Mouse (Mus musculus): ENCODE measurements around the gene Rtn4r.

Gene Rtn4r

GRCm38 (mm10) chr16:18124626-18125025, 2.8 kb upstream of the Rtn4r start:
- in situ Hi-C loops (cut with MboI, MseI): loop anchor here in 1 of 2 experiments (5.0 kb wide), 1 partner anchor 48 kb away; no protein-coding TSS in a partner anchor

GRCm38 (mm10) chr16:18125131-18125530, 2.3 kb upstream of the Rtn4r start:
- in situ Hi-C loops (cut with MboI, MseI): loop anchor here in 1 of 2 experiments (5.0 kb wide), 1 partner anchor 47 kb away; no protein-coding TSS in a partner anchor

- in situ Hi-C loops (cut with MboI, MseI): loop anchor here in 1 of 2 experiments (5.0 kb wide), 1 partner anchor 46 kb away; no protein-coding TSS in a partner anchor
These were observed 1.2 kb upstream of the Rtn4r start for GRCm38 (mm10) chr16:18126211-18126610.

- in situ Hi-C loops (cut with MboI, MseI): loop anchor here in 1 of 2 experiments (5.0 kb wide), 1 partner anchor 44 kb away; no protein-coding TSS in a partner anchor
These were observed 575 bp downstream of the Rtn4r start for GRCm38 (mm10) chr16:18127871-18128563.

GRCm38 (mm10) chr16:18128564-18128935, 1.1 kb downstream of the Rtn4r start:
- in situ Hi-C loops (cut with MboI, MseI): loop anchor here in 1 of 2 experiments (5.0 kb wide), 1 partner anchor 44 kb away; no protein-coding TSS in a partner anchor

GRCm38 (mm10) chr16:18129413-18129812, 2.0 kb downstream of the Rtn4r start:
- in situ Hi-C loops (cut with MboI, MseI): loop anchor here in 1 of 2 experiments (5.0 kb wide), 1 partner anchor 43 kb away; no protein-coding TSS in a partner anchor

GRCm38 (mm10) chr16:18130288-18130687, 2.8 kb downstream of the Rtn4r start:
- in situ Hi-C loops (cut with MboI, MseI): no loop called here

- in situ Hi-C loops (cut with MboI, MseI): no loop called here
These were observed 3.3 kb downstream of the Rtn4r start for GRCm38 (mm10) chr16:18130705-18131104.

GRCm38 (mm10) chr16:18131245-18131939, 4.0 kb downstream of the Rtn4r start:
- in situ Hi-C loops (cut with MboI, MseI): no loop called here

- in situ Hi-C loops (cut with MboI, MseI): no loop called here
These were observed 4.6 kb downstream of the Rtn4r start for GRCm38 (mm10) chr16:18132026-18132425.

GRCm38 (mm10) chr16:18132575-18132974, 5.1 kb downstream of the Rtn4r start:
- in situ Hi-C loops (cut with MboI, MseI): no loop called here

GRCm38 (mm10) chr16:18133133-18133920, 5.9 kb downstream of the Rtn4r start:
- in situ Hi-C loops (cut with MboI, MseI): no loop called here

GRCm38 (mm10) chr16:18135196-18135595, 7.8 kb downstream of the Rtn4r start:
- in situ Hi-C loops (cut with MboI, MseI): no loop called here

GRCm38 (mm10) chr16:18136015-18136414, 8.6 kb downstream of the Rtn4r start:
- in situ Hi-C loops (cut with MboI, MseI): no loop called here

- in situ Hi-C loops (cut with MboI, MseI): no loop called here
These were observed 16.8 kb downstream of the Rtn4r start for GRCm38 (mm10) chr16:18144201-18144600.

- in situ Hi-C loops (cut with MboI, MseI): no loop called here
These were observed 18.0 kb downstream of the Rtn4r start for GRCm38 (mm10) chr16:18145341-18145867.

- in situ Hi-C loops (cut with MboI, MseI): no loop called here
These were observed 20.9 kb downstream of the Rtn4r start for GRCm38 (mm10) chr16:18148208-18148876.

- in situ Hi-C loops (cut with MboI, MseI): no loop called here
These were observed 21.8 kb downstream of the Rtn4r start for GRCm38 (mm10) chr16:18149205-18149604.

- in situ Hi-C loops (cut with MboI, MseI): no loop called here
These were observed 24.7 kb downstream of the Rtn4r start for GRCm38 (mm10) chr16:18152189-18152588.

GRCm38 (mm10) chr16:18152769-18153445, 25.5 kb downstream of the Rtn4r start:
- in situ Hi-C loops (cut with MboI, MseI): no loop called here

All from T-helper 17 cell (primary cell).